Mouse (Mus musculus) megakaryocyte, adult 5-6 weeks (primary cell): ENCODE results near the gene Nin. TPM values are rescaled to one million over a fixed set of nuclear protein-coding genes. Genes with fewer than 3 reads are reported as not detected.
"Not testable (repeated sequence)": the region's sequence is repeated elsewhere in the genome, so short reads cannot be mapped to it uniquely, and the experiment has no call there.

Source experiments
- ATAC-seq: 2 replicates; pipeline ENCODE4 v1.8.0; 2016; ENCODE audit warnings: mild to moderate bottlenecking, inconsistent platforms; ENCODE audit not compliant: poor library complexity, severe bottlenecking
- total RNA-seq, 2 experiments: library from RNA; stranded (forward) in 1 of 2; stranded (reverse) in 1 of 2; fragments of 153-499, 151-499 nt in 1 of 2; fragments of 221-1000, 200-1000 nt in 1 of 2; gene quantifications; 2 replicates each; pipeline versions ENCODE4 v1.2.3 to v1.2.4; 2015 to 2017

The Nin gene
- 154 and 171 TPM in 2 replicates for total RNA-seq (2015)
- total RNA-seq (2017), result 227 and 264 TPM in 2 replicates

- no peak for ATAC-seq
Measured at GRCm38 (mm10) chr12:70113351-70113750, at the start of gene Nin. Gene Nin (minus strand): TSS chr12:70113717.

- ATAC-seq, result no peak
Measured at GRCm38 (mm10) chr12:70161057-70161456, 47.5 kb upstream of the Nin start.

- no peak for ATAC-seq
Measured at GRCm38 (mm10) chr12:70157292-70158066, 44.0 kb upstream of the Nin start.

DNA sequence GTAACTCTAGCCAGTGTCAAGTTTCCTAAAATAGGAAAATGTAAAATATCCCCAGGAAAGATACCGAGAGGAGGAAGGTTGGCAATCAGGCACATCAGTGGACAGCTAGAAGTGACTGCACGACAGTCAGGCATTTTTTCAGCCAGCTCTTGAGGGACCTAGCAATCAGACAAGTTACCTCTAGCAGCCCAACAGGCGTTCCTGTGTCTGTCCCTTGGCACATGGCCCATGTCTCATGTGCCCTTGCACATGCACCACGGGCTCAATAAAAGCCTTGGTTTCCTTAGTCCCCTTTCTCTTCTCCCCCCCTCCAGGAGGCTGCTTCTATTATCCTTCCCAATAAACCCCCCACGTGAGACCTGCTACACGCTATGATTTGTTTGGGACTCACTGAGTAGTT is 42.7 kb upstream of the Nin start:
- no peak for ATAC-seq

- no peak for ATAC-seq
Measured at GRCm38 (mm10) chr12:70153842-70154241, 40.3 kb upstream of the Nin start, which contains the start of gene Abhd12b. Gene Abhd12b (plus strand): TSS chr12:70154142.

GRCm38 (mm10) chr12:70148631-70149265 is 35.2 kb upstream of the Nin start:
- peak; percentile 25; the same call in 1 of the 2 replicates for ATAC-seq

- no peak for ATAC-seq
Measured at GRCm38 (mm10) chr12:70147986-70148630, 34.6 kb upstream of the Nin start.

GRCm38 (mm10) chr12:70145586-70145985 is 32.1 kb upstream of the Nin start:
- no peak for ATAC-seq

- peak; percentile 39 for ATAC-seq
Measured at GRCm38 (mm10) chr12:70144637-70145448, 31.3 kb upstream of the Nin start.

GRCm38 (mm10) chr12:70144106-70144587 is 30.6 kb upstream of the Nin start:
- ATAC-seq, result not testable (repeated sequence)

DNA sequence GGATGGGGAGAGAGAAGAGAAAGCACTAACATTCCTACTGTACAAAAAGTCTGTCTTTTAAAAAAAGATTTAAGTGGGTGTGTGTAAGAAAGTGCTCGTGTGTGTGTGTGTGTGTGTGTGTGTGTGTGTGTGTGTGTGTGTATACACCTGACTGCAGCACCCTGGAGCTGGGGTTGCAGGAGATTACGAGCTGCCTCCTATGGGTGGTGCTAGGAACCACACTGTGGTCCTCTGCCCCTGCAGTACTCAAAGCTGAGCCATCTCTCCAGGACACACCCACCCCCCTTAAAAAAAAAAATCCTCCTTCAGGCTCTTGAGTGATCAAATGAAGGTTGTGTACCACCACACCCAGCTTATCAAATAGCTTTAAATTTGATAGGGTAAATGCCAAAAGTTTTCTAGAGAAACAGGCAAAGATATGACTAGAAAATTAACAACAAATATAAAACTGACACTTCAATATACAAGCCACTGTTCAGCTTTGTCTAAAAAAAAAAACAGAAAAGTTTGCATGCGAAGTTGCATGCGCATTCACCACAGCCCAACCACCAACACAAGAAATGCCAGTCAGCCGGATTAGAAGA is 27.6 kb upstream of the Nin start:
- ATAC-seq, result no peak

GRCm38 (mm10) chr12:70140542-70140941 is 27.0 kb upstream of the Nin start:
- ATAC-seq, result peak; percentile 90

DNA sequence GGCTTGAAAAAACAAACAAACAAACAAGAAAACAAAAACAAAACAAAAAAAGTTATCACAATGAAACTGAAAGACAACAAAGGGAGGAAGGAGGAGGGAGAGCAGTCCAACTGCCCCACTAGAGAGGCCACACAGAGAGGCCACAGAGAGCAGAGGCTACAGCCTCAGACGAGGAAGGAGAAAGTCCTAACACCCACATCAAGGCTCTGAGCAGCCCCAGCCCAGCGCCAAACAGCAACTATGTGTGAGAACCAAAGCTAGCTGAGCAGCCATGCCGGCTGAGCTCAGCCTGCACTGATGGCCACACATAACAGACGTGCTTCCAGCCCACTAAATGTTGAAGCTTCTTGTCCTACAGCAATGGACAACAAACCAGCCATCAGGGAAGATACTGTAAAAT is 26.4 kb upstream of the Nin start:
- ATAC-seq, result no peak

DNA sequence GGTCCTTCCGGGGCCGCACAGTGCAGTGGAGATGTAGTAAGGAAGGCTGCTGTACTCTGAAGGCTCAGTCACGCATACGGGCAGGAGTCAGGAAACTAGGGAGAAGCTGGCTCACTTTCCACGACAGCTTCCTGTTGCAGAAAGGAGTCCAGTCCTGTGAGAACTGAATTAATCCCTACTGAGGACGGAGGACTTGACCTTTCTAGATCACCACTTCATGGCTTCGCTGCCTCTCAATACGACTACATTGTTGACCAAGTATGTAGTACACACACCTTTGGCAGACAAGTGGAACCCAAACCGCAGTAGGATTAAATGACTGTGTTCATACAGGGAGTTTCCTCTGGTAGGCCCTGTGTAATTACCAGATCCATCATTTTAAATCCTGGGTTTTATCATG is 24.1 kb upstream of the Nin start:
- ATAC-seq, result no peak

DNA sequence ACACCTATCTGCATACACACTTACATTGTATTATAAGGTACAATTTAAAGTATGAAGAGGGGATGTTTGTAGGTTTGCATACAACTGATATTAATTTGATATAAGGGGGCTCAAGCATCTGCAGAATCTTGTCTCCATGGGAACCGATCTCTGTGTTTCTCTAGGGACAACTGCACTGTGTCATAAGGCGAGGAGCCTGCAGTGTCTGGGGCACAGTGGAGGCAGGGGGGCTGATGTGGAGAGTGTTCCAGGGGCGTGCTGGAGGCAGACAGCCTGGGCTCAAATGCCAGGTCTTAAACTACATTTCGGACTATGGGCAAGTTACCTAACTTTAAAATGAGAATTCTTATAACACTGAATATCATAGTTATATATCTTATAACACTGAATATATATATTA is 23.6 kb upstream of the Nin start:
- ATAC-seq, result no peak

- peak; percentile 66 for ATAC-seq
Measured at GRCm38 (mm10) chr12:70136185-70136756, 22.8 kb upstream of the Nin start.

DNA sequence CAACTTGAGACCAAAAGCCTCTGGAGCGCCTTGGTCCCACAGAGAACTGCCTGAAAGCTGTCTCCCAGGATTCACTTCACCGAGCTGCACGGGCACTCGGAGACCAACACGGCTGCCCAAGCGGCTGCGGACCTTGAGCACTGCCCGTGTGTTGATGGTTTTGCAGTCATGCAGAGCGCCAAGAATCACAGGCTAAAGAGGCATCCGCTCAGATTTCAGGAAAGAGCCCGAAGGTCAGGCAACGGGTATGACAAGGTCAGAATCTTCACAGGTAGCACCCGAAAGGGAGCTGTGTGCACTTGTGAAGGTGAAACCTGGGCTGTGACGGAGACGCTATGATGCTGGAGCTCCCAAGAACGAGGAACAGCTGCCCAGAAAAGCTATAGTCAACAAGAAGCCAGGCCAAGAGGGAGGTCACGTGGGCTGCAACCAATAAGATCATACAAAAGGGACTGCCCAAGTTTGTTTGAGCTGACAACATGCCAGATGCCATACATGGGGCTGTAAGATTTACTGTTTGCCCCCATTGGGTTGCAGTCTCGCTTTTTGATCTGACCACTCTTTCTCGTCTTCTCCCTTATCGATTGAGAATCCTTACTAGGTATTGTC is 21.2 kb upstream of the Nin start:
- ATAC-seq, result no peak

DNA sequence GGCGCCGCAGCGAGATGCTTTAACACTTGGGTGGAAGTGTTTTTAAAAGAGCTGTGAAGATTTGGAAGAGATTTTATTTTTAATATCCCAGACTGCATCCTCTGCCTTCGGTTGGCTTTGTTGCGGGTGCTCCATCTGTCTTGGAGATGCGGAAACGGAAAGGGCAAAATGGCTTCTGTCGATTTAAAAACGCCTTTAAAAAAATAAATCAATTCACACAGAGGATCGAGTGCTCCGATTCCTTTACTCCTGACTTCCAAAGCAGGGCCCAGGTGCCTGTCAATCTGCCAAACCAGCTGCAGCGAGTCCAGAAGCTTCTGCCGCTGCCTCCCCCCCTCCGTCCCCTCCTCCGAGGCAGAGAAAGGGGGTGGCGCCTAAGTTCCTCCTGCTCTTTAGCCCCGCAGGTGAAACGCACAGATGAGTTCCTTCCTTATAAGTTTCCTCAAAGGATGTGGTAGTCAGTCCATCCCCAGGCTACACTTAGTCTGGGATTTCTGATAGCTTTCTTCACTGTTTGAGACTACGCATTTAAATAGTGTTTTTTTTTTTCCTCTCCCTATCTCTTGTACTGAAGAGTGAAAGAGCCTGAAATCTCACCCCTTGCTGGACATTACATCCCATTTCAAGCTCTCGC is 17.6 kb upstream of the Nin start:
- 0 out of 2 replicates have a peak, but pooled peaks have one; percentile 25 for ATAC-seq

DNA sequence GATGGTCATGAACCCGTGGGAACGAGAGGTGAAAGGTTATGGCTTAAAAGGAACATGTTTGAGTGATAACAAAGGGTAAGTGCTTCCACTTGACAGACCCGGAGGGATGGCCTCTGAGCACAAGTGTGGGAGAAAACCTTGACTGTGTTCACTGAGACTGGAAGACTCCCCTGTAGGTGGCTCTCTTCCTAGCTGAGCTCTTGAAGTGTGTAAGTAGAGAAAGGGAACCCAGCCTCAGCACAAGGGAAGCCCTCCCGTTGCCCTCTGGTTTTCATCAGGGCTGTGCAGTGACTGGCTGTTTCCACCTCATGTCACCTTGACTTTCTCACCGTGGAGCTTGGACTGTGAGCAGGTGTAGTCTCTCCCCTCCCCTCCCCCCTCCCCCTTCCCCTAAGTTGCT is 15.6 kb upstream of the Nin start:
- peak; percentile 92 for ATAC-seq
